Mouse (Mus musculus): ENCODE data around the gene Higd1a.

Gene Higd1a

DNA sequence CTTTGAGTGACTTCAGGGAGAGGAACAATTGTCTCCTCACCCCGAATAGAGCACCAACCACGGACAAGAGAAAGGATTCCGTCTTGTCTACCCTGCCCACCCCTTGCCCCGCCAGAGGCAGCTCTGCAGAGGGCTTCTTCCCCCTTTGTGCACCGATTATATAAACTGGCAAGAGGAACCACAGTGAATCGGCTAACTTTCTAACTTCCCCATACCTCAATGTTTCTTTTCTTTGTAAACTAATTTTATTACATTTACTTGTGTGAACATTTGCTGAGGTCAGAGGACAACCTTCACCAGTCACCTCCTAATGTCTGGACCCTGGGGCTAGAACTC lies at the start of gene Higd1a:
Gene Higd1a, minus strand, starts transcription at position 210 of the 336 bp plus-strand sequence.
- DNase-seq (ENCODE audit: low read depth, low spot score): no peak

DNA sequence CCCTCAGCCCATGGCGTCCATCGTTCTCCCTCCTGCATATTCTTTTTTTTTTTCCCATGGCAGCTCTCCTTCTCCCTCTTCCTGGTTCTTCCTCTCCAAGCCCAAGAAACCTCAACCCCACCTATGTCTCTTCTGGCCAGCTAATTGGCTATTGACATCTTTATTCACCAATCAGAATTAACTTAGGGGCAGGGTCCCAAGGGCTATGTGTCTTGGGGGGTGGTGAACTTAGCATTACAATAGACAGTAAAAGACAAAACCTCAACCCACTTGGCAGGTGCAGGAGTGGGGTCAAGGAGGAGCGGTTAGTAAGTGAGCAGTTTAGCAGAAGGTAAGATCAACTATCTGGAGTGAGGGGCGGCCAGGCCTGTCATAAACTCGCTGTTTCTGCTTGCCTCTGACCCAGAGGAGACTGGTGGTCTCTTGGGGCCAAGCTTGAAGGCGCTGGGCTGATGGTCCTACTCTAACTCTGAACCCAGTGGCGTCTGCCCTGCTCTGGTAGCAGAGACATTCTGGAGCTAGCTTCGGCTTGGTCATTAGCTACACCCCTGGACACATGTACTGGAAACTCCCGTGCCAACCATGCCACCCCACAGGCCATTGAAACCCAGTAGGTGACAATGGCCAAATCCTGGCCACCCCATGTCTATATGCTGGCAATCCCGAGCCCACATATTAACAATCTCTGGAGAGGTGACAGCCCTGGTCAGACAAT lies 49.4 kb upstream of the Higd1a start:
- no peak for DNase-seq (ENCODE audit: low read depth, low spot score)

DNA sequence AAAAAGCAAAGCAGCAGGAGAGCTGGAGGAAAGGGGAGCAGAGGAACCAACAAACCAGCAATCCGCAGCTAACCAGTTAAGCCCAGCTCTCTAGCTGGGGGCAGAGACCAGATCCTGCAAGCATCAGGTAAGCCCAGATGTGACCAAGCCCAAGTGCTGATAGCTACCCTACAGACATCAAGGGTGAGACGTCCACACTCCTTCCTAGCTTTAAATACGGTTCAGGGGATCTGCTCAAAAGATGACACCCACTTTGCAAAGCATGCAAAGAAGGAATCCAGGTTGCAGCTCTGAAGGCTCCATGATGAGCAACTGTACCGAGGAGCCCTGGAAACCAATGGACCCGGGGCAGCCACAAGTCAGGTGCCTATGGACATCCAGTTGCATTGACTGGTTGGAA lies 48.3 kb upstream of the Higd1a start:
- DNase-seq (ENCODE audit: low read depth, low spot score): no peak

GRCm38 (mm10) chr9:121905556-121906185 lies 47.5 kb upstream of the Higd1a start:
- no peak for DNase-seq (ENCODE audit: low read depth, low spot score)

GRCm38 (mm10) chr9:121904946-121905345 lies 46.8 kb upstream of the Higd1a start:
- no peak for DNase-seq (ENCODE audit: low read depth, low spot score)

GRCm38 (mm10) chr9:121904319-121904718 lies 46.2 kb upstream of the Higd1a start:
- DNase-seq (ENCODE audit: low read depth, low spot score): no peak

DNA sequence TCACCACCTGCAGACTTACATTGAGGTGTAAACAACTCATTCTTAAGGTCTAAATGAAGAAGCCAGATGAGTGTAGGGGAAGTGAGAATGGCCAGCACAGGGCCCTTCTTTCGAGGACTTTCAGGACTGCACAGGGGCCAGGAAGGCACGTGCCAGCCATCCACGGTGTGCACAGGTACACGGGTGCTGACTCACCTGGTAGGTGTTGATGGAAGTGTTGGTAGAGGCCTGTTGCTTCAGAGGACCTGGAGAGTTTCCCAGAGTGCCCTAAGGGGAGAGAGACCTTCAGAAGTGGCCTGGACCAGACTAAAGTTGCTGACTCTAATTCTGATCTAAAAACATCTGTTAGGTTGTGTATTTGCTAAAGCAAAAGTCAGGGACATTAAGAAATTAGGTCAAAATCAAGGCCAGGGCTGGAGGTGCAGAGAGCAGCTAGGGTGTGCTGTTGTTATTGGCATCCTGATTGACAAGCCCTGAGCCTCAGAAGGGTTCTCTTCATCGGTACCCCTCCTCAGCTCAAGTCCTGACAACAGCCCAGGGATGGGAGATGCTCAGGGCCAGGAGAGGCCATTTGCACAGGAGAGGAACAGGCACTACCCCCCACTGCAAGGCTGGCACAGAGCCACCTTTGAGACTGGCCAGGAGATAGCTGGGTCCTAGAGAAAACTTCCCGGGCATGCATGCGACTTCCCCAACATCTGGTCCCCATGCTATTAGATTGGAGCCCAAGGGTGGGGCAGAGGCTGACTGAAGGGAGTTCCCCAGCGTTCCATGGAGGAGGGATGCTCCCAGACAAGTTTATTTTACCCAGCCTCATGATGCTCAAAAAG lies 45.5 kb upstream of the Higd1a start:
- no peak for DNase-seq (ENCODE audit: low read depth, low spot score)

GRCm38 (mm10) chr9:121901710-121902700 lies 43.8 kb upstream of the Higd1a start:
- no peak for DNase-seq (ENCODE audit: low read depth, low spot score)

DNA sequence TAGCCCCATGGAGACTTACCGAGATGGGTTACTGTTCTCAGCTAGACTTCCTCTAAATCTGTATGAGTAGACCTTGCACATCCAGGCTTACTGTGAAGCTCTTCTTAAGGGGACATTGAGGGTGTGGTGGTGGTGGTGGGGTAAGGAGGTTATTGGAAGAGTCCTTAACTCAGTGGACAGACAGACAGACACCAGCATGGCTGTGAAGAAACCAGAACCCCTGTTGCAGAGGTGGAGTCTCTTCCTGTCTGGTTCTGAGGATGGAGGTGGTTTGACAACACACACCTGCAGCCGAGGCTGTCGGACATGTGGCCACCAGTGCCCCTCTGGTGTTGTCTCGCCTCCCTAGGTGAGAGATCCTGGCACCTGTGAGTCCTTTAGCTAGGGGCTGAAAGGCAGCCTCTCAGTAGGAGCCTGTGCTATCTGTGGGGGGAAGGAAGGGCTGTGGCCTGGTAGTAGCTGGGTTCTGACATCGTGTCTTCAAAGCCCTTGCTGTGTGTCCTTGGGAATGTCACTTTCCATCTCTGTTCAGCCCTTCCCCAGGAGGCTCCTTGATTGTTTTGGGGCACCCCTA lies 42.2 kb upstream of the Higd1a start:
- DNase-seq (ENCODE audit: low read depth, low spot score): no peak

DNA sequence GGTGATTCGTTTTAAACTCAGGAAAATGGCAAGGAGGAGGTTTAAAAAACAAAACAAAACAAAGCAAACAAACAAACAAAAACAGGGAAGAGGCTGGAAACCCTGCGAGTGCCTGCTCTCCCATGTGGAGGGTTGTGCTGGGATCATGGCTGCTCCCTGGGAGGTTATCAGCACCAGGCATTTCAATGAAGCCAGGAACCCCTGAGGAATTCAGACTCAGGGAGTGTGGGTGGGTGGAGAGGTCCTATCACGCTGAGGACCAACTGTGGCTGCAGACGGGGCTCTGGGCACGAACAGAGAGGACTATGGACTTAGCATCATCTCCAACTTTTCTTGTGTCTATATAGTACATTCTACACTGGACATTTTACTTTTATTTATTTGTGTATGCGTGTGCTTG lies 41.1 kb upstream of the Higd1a start:
- no peak for DNase-seq (ENCODE audit: low read depth, low spot score)

DNA sequence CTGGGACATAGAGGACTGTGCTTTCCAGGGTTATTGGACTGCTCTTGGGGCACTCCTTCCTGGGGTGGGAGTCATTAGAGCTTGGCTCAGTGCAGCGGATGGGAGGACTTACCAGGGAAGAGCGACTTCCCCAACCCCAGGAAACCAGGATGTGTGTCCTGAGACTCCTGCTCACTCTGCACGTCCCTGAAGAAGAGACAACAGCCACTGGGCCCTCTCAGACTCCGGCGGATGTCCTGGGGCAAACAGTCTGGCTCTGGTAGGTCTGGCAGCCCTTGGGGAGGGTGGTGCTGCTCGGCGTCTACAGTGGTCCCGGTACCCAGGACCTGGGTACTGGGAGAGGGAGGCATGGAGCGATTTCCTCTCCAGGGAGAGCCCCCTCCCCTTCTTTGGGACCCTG lies 40.1 kb upstream of the Higd1a start, which contains the start of gene Ackr2:
Gene Ackr2, plus strand, starts transcription at position 111 of the 400 bp plus-strand sequence.
- DNase-seq (ENCODE audit: low read depth, low spot score): no peak

DNA sequence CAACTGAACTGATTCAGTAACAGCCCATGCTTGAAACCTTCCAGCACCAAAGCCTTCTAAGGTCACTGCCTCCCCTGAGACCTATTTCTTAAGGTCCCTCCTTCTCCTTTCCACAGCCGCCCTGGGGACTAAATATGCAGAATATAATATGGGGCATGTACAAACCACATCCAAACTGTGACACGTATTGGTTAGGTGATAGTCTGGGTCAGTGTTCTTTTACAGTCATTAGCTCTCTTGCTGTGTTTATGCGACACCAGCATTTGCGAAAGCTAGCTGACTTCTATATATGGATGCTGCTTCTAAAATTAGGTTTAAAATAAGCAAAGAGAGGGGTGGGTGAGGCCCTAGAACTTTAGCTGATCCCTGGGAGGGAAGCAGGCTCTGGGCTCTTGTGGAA lies 38.7 kb upstream of the Higd1a start:
- no peak for DNase-seq (ENCODE audit: low read depth, low spot score)

- no peak for DNase-seq (ENCODE audit: low read depth, low spot score)
Measured at GRCm38 (mm10) chr9:121895392-121895993, 37.3 kb upstream of the Higd1a start.

DNA sequence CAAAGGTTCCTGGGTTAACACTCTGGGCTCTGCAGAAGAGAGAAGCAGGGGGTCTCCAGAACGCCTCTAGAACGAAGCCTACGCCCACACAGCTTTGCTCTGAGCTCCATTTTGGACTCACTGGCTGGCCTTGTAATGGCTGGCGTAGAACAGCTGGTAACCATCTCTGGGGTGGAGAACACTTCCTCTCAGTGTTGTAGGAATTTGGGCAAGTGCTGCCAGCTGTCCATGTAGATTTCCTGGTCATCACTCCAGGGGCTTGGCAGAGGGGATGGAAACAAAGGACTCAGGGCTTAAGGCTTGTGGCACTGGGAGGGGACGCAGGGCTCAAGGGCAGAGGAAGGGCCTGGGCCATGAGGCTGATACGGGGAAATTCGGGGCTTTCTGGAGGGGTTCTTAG lies 36.3 kb upstream of the Higd1a start:
- no peak for DNase-seq (ENCODE audit: low read depth, low spot score)

- DNase-seq (ENCODE audit: low read depth, low spot score): no peak
Measured at GRCm38 (mm10) chr9:121892057-121892687, 34.0 kb upstream of the Higd1a start.

DNA sequence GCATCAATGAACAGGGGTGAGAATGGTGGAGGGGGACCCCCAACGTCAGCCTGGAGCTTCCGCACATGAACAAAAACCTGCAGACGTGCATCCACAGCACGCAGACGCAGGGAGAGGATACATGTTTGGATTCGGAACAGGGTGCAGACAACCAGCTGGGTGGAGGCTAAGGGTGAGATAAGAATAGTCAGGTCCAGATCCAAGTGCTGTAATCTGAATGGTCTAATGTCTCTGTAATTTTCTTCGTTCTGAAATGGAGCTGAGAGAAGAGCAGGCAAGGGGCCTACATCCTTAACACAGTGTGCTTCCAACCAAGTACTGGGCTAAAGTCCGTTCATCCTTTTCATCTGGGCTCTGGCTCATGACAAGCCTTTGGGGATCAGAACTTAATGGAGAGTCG lies 33.1 kb upstream of the Higd1a start:
- DNase-seq (ENCODE audit: low read depth, low spot score): no peak

DNA sequence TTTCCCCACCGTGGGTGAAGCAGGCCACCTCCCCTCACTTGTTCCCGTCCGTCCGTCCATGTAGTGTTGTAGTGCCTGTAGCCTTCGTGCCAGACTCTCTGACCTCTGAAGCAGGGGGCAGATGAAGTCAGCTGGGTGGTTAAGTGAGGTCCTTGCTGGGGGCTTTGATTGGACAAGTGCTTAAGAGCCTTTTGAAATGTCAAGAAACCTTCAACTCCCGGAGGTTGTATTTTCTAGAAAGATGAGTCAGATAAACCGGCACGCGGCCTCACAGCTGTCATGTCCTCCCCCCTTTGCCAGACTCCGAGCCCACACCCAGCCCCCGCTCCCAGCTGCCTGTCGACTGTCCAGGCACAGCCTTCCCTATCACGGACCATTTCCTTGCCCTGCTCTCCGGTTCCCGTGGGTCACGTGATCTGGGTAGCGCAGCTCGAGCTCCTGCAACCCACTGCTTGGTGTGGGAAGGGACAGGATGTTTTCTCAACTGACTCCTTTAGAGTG lies 32.3 kb upstream of the Higd1a start:
- no peak for DNase-seq (ENCODE audit: low read depth, low spot score)

DNA sequence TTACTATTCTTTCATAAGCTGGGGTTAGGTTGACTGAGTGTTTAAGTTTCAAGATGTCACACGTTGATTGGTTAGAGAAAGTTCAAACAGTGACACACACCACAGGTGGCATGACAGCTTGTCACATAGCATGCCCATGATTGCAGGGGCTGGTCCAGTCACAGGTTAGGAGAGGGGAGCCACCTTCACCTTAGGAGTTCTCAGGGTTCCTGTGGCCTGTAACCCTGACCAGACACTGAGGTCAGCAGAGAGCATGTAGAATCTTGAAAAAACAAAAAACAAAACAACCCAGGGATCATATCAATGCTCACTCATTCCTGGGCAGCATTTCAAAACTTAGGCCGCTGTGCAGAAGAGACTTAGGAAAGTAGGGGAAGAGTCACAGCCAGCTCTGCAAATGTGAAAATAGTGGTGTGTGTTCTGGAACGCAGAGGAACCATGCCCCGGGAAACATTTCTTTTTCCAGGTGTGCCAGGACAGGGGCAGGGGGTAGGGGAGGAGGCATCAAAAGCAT lies 31.8 kb upstream of the Higd1a start:
- no peak for DNase-seq (ENCODE audit: low read depth, low spot score)

GRCm38 (mm10) chr9:121882015-121882457 lies 23.9 kb upstream of the Higd1a start:
- DNase-seq (ENCODE audit: low read depth, low spot score): no peak

- DNase-seq (ENCODE audit: low read depth, low spot score): no peak
Measured at GRCm38 (mm10) chr9:121881301-121881700, 23.1 kb upstream of the Higd1a start.

Measured in retina, postnatal 7 days (tissue).